Mouse (Mus musculus): ENCODE results near the gene Accs.

The Accs gene

DNA sequence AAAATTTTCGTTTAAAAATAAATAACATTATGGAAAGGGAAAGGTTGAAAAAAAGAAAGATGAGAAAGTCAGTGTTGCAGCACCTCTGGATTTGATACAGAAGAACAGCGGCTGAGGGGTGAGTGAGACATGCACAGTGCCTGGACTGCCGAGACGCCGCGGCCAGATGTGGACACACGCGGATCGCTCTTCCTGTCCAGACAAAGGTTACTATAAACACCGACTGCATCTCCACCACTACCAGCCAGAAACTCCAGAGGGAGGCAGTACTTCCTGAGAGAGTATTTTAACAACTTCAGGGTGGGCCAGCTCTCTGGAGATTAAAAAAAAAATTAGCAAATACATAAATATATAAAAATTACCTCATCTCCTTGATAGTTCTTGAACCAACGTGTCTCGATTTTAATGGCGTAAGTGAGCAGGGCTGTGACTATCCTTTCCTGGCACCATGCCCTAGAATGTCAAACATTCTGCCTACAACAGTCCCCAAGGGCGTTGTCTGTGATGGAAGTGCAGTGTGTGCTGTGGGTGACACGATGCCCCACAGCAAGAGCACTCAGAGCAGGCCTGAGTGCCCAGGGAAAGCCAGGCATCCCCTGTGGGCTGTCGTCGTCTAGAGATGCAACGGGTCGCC, 52.5 kb downstream of the Accs start:
- in situ Hi-C loops (cut with MboI, MseI) = no loop called here

DNA sequence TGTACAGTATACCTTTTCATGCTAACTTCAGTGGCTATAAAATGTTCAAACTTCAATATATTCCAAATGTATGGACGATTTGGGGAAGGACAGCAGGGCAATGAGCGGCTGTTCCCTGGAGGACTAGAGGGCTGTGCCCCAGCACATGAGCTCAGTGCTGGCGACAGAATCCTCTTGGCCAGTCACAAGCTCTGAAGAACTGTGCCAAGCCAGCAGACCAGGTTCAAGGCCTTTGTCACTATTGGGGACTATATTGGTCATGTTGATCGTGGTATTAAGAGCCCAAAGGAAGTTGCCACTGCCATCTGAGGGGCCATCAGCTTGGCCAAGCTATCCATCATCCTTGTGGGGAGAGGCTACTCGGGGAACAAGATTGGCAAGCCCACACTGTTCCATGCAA, 55.4 kb downstream of the Accs start:
- in situ Hi-C loops (cut with MboI, MseI) = no loop called here

DNA sequence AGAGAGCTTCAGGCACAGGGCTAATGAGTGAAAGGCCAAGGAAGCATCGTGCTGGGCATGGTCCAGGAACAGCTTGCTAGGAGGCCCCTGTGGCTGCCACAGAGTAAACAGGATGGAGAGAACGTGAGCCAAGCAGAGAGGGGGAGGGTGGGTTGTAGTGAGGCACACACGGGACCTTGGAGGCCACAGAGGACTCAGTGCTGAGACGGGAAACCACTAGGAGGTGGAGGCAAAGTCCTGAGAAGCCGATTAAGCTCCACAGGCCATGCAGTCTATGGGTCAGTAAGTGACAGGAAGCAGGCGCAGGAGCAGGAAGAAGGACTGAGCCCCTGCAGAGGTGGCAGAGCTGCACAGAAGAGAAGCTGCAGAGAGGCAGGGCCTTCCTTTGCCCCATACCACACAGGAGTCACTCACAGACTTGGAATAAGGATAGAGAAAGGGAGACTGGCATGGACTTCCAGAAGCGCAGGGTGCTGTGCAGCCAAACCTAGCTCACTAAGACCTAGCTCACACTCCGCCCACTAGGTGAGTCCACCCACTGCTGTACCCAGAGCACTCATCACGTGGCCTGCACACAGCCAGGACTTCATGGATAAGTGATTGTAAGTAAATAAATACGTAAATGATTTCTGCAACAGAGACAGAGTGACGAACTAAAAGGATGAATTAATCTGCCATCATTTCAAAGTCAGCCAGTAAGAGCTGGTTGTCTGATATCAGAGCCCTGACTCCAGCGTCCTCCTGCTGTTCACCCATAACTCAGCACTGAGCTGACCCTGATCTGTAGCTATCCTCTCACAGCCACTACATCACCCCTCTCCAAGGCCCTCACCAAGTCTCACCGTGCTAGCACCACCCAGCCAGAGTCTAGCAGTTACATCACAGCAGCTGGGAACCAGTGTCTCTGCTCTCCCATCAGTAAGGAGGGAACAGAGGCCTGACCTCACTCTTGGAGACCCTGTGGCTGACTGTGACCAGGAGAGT, 57.9 kb downstream of the Accs start:
- in situ Hi-C loops (cut with MboI, MseI) = no loop called here

DNA sequence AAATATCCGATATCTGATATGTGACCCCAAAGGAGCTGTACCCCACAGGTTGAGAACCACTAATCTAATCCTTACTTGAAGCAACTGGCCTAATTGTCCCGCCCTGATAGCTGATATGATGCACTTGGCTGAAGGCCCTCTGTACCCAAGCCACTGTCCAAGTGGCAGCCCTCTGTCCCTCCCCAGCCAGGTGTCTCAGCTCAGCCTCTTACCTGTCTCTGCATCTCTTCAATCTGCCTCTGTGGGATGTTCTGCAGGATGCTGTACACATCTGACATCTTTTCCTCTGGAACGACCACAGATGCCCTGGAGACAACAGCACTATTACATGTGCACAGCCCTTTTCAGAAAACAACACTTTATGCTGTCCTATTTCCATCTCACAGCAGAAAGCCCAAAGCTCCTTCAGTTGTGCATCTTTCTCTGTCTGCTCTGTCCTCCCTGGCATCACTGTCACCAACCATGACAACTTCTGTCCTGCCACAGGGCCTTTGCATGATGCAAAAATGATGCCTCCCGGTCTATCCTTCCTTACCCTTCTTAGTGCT, 58.9 kb downstream of the Accs start:
- in situ Hi-C loops (cut with MboI, MseI) = no loop called here

DNA sequence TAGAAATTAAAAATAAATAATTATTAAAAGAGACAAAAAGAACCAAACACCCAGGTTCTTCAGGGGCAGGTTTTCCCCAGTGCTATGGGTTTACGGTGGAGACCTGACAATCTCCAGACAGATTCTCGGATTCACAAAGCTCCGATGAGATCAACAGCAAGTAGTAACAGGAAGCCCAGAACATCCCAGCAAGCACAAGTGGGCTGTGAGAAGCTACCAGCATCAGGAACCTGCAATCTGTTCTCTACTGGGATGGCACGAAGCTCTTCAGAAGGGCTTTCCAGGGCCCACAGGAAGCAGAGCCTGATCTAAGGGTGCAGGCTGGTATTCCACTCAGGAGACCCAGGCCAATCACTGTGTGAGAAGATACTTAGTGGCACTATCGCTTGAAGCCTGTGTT, 61.2 kb downstream of the Accs start:
- in situ Hi-C loops (cut with MboI, MseI) = no loop called here

DNA sequence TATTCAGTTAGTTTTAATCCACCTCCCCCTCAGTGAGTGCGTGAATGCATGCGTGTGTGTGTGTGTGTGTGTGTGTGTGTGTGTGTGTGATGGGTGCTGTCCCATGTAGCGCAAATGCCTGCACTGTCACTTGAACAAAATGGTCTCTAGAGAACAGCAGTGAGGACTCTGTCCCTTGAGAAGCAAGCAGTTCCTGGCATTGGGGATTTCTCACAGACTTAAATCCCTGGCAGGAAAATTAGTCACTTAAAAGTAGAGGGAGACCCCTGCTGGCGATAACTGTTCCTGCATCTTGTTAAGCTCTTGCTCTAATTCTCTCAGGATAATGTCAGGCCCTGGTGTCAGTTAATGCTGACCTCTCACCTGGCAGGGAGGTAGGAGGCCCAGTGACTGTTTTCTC, 63.6 kb downstream of the Accs start:
- in situ Hi-C loops (cut with MboI, MseI) = no loop called here

DNA sequence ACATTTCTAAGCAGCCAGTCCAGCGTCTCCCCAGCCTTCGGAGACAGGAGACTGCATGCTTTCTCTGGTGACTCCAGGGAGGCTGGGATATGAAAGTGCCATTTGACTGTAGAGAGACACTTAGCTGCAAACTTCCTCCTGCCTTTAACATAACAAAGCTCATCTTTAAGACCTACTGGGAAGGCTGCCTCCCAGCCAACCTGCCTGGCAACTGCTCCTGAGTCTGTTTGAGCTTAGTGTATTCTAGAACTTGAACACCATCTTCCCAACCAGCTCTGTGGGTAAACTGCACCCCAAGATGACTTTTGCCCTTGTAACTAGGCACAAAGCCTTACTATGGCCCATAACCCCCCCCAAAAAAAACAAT, 64.3 kb downstream of the Accs start:
- in situ Hi-C loops (cut with MboI, MseI) = no loop called here

DNA sequence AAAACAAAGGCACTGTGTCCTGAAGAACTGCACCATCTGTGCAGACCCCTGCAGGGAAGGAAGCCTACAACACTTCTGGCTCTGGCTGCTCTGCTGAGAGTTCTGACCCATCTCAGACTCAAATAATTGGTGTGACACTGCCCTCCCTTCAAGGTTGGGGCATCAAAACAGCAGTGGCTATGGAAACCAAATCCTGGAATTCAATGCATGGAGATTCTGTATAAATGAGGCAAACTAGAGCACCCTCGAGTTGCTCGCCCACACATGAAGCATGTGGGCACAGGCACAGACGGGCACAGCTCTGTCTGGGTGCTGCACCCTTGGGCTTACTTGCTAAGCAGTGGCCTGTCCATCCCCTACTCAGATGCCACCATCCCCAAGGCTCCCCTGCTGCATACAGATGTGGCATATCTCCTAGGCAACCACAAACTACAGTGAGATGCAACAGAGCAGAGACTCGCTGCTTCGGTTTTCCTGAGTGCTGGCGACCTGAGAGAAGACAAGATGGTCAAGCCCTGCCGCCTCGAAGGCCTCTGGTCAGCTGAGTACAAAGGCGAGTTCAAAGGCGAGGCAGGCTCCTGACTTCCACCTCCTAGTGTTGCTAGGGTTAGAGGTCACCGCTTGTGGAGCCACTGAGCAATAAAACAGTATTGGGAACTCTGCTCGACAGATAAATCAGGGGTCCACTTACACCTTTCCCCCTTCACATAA, 64.9 kb downstream of the Accs start:
- in situ Hi-C loops (cut with MboI, MseI) = no loop called here

DNA sequence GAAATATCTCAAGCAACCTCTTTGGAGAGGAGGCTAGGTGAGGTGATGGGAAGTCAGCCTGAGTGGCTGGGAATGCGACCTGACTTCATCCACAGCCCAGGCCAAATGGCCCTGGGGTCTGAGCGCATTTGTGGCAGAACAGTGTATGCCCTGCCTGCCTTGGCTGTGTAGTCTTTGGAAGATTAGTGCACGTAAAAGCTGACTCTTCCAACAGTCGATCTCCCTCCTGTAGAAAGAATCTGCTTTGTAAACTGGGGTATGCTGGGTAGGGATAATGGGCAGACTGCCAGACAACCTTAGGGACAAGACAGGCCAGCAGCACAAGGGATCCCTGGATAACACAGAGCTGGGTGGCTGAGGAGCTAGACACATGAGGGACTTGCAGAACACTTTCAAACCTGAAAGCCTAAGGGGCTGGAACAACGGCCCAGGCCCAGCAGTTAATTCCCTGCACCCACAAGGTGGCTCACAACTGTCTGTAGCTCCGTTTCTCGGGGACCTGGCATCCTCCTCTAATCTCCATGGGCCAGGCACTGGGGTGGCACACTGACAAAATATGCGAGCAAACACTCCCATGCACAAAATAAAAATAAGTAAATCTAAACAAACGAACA, 65.7 kb downstream of the Accs start:
- in situ Hi-C loops (cut with MboI, MseI) = no loop called here
